Mouse (Mus musculus) mature B cell (primary cell): ENCODE data around the gene Prdx6b.

ENCODE experiments used
- in situ Hi-C: fragments of 300-500 bp; cut with MboI; formaldehyde crosslinking; loops from 2 replicates; pipeline ENCODE4 v1.14.3; 2019

The Prdx6b gene

GRCm38 (mm10) chr2:80292172-80292571, at the start of gene Prdx6b:
TSS of gene Prdx6b (plus strand) at chr2:80292472.
- in situ Hi-C loops, result no loop called here

- in situ Hi-C loops, result no loop called here
Measured at GRCm38 (mm10) chr2:80247466-80247865, 44.8 kb upstream of the Prdx6b start.

GRCm38 (mm10) chr2:80247868-80248267, 44.4 kb upstream of the Prdx6b start:
- in situ Hi-C loops, result no loop called here

- in situ Hi-C loops, result no loop called here
Measured at GRCm38 (mm10) chr2:80259888-80260672, 32.2 kb upstream of the Prdx6b start.

GRCm38 (mm10) chr2:80266894-80267293, 25.4 kb upstream of the Prdx6b start:
- in situ Hi-C loops, result no loop called here

DNA sequence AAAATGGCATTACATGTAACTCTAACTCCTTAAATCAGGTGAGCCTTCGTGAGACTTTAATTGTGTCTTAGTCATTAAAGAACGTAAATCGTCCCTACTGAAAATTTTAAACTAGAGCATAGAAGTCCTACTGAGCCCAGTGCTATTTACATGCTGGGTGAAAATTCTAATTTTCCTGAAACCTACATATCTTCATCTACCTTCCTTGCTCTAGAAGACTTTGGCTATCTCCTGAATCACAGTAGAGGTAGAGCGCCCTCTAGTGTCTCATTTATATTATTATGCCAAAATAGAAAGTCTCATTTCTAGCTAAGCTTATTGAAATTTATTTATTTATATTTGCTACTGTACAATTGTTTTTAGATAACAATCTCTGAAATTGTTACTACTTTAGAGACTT, 24.2 kb upstream of the Prdx6b start:
- in situ Hi-C loops, result no loop called here

DNA sequence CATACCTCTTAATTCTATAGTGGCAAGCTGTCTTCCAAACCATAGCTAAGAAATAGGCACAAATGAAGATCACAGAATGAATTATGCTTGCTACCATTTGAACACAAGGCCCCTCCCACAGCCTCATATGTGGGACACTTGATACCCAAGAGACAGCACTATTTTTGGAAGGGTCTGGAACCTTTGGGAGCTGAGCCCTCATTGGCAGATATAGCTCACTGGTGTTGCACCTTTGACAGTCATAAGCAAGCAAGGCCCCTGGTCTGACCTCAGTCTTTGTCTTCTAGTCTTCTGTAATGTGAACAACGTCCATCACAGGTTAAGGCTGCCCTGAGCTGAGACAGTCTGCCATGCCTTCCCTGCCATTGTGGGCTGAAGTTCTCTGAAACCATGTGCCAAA, 20.8 kb upstream of the Prdx6b start:
- in situ Hi-C loops, result no loop called here

DNA sequence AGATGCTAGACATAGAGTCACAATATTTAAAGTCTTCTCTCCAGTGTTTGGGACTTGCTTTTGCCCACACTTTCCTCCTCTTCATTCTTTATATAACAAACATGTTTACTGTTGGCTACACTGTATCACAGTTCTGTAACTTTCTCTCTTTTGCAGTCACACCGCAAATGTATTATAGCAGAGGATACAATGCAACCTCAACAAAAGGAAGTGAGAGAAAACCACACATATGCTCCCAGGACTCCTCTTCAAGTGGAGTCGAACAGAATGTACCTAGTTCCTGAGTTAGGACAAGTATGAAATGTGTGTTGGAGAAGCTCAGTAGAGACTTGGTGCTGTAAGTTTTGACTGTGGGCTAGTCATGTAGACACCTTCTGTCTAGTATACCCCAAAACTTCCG, 19.2 kb upstream of the Prdx6b start:
- in situ Hi-C loops, result no loop called here

DNA sequence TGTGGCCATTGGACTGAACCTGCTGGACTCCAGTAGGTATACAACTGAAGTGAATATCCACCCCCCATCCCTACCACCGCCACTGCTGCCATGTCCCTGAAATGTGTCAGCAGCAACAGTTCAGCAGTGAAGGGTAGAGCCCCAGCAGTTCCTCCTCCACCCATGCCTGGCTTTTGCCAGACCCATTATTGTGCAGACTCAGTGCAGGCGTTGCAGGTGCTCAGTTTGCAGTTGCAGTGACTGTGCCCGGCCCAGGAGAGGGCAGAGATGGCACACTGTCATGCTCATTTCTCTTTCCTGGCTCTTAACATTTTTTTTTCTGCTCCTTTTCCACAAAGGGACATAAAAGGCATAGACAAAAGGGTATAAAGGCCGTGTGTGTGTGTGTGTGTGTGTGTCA, 18.5 kb upstream of the Prdx6b start:
- in situ Hi-C loops, result no loop called here

DNA sequence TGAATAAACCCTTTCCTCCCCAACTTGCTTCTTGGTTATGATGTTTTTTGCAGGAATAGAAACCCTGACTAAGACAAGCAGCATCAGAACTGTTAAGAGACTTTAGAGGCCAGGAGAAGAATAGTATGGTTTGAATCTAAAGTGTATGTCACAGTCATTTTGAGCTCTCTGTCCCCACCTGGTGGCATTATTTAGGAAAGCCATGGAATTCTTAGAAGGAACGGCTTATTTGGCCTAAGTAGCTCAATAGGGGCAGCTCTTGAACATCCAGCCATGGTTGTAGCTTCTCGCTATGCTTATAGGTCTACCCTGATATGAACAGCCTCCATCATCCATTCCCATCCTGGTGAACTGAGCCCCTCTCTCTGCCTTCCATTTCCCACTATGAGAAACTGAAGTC, 17.1 kb upstream of the Prdx6b start:
- in situ Hi-C loops, result no loop called here

GRCm38 (mm10) chr2:80282214-80282613, 10.1 kb upstream of the Prdx6b start:
- in situ Hi-C loops, result no loop called here

DNA sequence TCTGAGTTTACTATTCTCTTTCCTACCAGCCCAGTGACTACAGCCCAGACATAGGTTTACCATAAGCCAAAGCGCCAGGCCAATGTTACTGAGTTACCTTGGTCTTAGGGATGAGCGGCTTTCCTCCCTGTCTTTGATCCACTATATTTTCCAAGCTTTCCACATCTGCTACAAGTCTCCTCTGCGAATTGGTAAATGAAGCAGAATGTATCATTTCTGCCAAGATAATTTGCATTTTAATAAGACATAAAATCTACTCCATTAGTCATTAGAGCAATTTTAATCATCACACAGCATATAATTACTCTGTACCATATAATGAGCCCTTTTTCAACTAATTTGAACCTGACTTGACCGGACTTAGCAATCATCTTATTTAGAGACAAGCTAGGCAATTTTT, 5.9 kb upstream of the Prdx6b start:
- in situ Hi-C loops, result no loop called here

- in situ Hi-C loops, result no loop called here
Measured at GRCm38 (mm10) chr2:80298334-80298733, 6.1 kb downstream of the Prdx6b start.

GRCm38 (mm10) chr2:80300806-80301205, 8.5 kb downstream of the Prdx6b start:
- in situ Hi-C loops, result loop anchor here (25.0 kb wide), 1 partner anchor 336 kb away; no protein-coding TSS in a partner anchor

DNA sequence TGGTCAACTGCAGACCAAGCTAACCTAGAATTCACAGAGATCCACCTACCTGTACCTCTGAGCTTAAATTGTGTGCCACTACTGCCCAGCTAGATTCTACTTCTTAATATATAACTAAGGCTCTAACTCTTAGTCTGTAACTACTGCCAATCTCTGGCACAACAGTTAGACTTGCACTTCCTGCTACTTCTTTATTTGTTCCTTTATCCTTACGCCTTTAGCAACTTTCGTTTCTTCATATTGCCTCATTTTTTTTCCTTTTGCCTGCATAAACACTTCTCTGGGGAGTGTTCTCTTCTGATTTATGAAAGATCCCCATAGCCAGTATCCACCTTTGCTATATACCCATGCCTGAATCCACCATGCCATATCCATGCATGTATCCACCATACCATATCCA, 11.7 kb downstream of the Prdx6b start:
- in situ Hi-C loops, result loop anchor here (25.0 kb wide), 1 partner anchor 333 kb away; no protein-coding TSS in a partner anchor

DNA sequence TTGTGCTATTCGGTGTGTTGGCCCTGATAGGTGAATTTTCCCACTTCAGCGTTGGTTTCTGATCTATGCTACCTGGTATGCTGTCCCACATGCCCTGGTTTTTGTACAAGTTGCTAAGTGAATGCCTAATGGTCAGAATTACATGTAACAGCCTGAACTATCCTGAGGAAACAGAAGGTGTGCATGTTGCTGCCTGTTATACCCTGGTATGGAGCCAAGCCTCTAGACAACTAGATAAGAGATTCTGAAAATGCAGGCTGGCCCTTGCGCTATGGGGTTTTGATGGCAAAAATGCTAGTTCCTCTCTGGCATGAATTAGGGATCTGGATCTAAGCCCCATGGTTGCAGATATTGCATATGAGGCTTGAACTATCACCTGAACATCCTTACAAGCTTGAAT, 15.4 kb downstream of the Prdx6b start:
- in situ Hi-C loops, result loop anchor here (25.0 kb wide), 1 partner anchor 330 kb away; no protein-coding TSS in a partner anchor

DNA sequence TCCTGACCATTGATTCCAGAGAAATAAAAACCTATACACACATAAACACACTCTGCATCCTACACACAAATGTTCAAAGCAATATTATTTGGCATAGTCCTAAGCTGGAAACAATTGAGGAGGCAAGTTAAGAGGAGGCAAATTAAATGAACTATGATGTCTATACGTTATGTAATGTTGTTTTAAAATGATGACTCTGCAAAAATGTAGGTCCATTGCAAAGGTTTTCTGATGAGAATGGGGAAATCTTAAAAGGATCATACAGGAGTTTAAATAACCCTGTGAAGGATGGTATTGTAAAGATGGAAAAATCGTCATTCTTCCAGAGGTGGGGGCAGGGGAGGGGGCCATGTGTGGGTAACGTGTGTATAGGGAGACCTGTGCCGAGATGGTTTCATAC, 17.5 kb downstream of the Prdx6b start:
- in situ Hi-C loops, result loop anchor here (25.0 kb wide), 1 partner anchor 328 kb away; no protein-coding TSS in a partner anchor

DNA sequence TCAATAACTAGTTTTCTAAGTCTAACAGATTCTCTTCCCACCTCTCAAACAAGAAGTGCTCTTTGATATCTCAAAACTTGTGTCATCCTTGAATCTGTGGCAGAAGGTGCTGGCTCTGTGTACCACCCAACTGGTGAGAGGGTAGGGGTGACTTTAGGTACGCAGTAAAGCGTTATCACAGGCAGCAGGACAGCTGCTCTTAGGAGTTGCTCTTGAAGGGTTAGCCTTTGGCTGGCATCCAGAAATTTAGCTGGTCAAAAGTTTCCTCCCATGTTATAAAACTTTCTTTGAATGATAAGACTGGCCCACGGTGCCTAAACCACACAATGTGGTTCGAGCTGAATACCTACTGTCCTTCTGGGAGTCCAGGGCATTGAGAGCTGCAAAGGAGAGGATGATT, 18.5 kb downstream of the Prdx6b start:
- in situ Hi-C loops, result loop anchor here (25.0 kb wide), 1 partner anchor 327 kb away; no protein-coding TSS in a partner anchor

GRCm38 (mm10) chr2:80311350-80311749, 19.1 kb downstream of the Prdx6b start:
- in situ Hi-C loops, result loop anchor here (25.0 kb wide), 1 partner anchor 326 kb away; no protein-coding TSS in a partner anchor

- in situ Hi-C loops, result loop anchor here (25.0 kb wide), 1 partner anchor 323 kb away; no protein-coding TSS in a partner anchor
Measured at GRCm38 (mm10) chr2:80314201-80314600, 21.9 kb downstream of the Prdx6b start.

- in situ Hi-C loops, result loop anchor here (25.0 kb wide), 1 partner anchor 322 kb away; no protein-coding TSS in a partner anchor
Measured at GRCm38 (mm10) chr2:80314854-80315241, 22.6 kb downstream of the Prdx6b start.

DNA sequence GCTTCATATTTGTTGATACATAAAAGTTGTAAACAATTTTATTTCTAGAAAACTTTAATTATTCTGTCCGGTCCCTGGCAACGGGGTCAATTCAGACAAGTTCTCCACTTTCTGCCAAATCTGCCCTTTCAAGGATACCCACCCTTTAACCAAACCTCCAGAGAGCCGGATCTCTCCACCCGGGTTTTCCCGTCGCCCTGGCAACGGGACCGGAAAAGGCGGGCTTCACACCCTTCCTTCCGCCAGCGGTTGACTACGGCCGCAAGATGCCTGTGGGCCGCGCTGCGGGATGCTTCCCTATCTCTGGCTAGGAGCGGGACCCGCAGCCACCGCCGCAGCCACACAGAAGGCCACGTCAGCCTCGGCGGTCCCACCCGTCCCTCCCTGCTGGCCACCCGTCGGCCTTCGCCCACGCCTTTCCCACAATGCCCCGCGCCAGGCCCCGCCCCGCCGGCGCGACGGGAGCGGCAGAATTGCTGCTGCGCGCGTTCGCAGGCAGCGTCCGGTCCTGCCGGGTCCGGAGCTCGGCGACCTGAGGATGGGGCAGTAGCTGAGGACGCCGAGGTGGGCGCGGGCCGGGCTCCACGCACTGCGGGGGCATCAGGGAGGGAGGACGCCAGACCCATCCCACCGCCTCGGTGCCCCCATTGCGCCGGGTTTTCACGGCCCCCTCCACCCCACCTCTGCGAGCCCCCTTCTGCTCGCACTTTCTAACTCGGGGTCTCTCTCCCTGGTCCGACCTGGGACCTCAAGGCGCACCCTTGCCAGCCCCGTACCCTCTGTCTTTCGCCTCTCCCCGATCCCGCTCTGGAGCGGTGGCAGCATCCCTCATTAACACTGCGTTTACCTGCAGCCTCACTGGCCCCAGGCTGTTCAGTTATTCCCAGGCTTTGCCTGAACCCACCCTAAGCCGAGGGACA, 23.2 kb downstream of the Prdx6b start, which contains the start of gene Dnajc10:
Dnajc10 (plus strand) TSS at position 225 of the 920 bp plus-strand sequence.
- in situ Hi-C loops, result loop anchor here (25.0 kb wide), 1 partner anchor 322 kb away; no protein-coding TSS in a partner anchor
